Mouse (Mus musculus): ENCODE measurements at regions not wholly inside any gene's neighbourhood (a gene's known extent, or its start where the extent isn't known, plus 50 kb on each side); places are given as distances from the start of the nearest gene placed in this dataset.

GRCm38 (mm10) chr3:124749314-124749713, 168.4 kb upstream of the 1700003H04Rik start:
- Histone ChIP-seq H3K4me3 (ENCODE audit: low read depth, low read length) (no peak overlapping the region), H3K27ac (ENCODE audit: low read depth, low read length) (no peak overlapping the region), H3K36me3 (ENCODE audit: control insufficient read depth, insufficient read depth, low read length) (no peaks in the 10 kb centered on the region), H3K4me1 (ENCODE audit: control insufficient read depth, insufficient read depth, low read length) (no peaks in the 10 kb centered on the region), H3K4me2 (ENCODE audit: low read length) (no peak overlapping the region), H3K9me3 (replicated peaks; ENCODE audit: control insufficient read depth, low read length) (no peaks in the 10 kb centered on the region), H3K9ac (ENCODE audit: low read length) (no peak overlapping the region), H3K27me3 (replicated peaks; ENCODE audit: control insufficient read depth, insufficient read depth, low read length) (no peaks in the 10 kb centered on the region)
- WGBS, result 76% methylated on average over 2 of the region's 2 CpGs
- peak; percentile 57; the same call in 1 of the 2 replicates for ATAC-seq
- peak; percentile 32 for DNase-seq (ENCODE audit: low spot score)

- Histone ChIP-seq H3K4me1 (ENCODE audit: control insufficient read depth, insufficient read depth, low read length) (no peaks in the 10 kb centered on the region), H3K27me3 (replicated peaks; ENCODE audit: control insufficient read depth, insufficient read depth, low read length) (no peaks in the 10 kb centered on the region), H3K4me3 (ENCODE audit: low read depth, low read length) (no peak overlapping the region), H3K4me2 (ENCODE audit: low read length) (no peak overlapping the region), H3K27ac (ENCODE audit: low read depth, low read length) (no peak overlapping the region), H3K9ac (ENCODE audit: low read length) (no peak overlapping the region), H3K36me3 (ENCODE audit: control insufficient read depth, insufficient read depth, low read length) (no peaks in the 10 kb centered on the region), H3K9me3 (replicated peaks; ENCODE audit: control insufficient read depth, low read length) (no peaks in the 10 kb centered on the region)
- DNase-seq (ENCODE audit: low spot score) (no peak), ATAC-seq (no peak)
- WGBS, result 92% methylated on average over 5 of the region's 5 CpGs
Measured at GRCm38 (mm10) chr3:124728281-124728680, 147.4 kb upstream of the 1700003H04Rik start.

DNA sequence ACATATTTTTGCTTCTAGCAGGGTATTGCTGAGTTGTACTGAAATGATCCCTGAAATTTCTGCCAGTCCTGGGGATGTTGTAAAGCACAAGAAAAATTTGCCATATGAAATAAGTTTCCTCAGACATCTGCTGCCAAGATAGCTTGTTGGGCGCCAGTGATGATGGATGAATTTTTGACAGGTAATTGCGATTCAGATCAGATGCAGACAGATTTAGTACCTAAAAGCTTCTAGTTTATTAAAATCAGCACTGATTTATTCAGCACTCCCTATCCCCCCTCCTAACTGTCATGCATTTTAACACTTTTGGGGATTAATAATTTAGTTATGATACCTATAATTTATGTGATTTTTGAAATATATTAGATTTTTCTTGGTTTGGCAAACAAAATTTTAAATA, 131.3 kb upstream of the 1700003H04Rik start:
- whole genome bisulfite sequencing, result 80% methylated on average over 2 of the region's 2 CpGs
- Histone ChIP-seq H3K4me3 (ENCODE audit: low read depth, low read length) (no peak overlapping the region), H3K4me1 (ENCODE audit: control insufficient read depth, insufficient read depth, low read length) (no peaks in the 10 kb centered on the region), H3K27ac (ENCODE audit: low read depth, low read length) (no peak overlapping the region), H3K9ac (ENCODE audit: low read length) (no peak overlapping the region), H3K4me2 (ENCODE audit: low read length) (no peak overlapping the region), H3K9me3 (replicated peaks; ENCODE audit: control insufficient read depth, low read length) (no peaks in the 10 kb centered on the region), H3K36me3 (ENCODE audit: control insufficient read depth, insufficient read depth, low read length) (no peaks in the 10 kb centered on the region), H3K27me3 (replicated peaks; ENCODE audit: control insufficient read depth, insufficient read depth, low read length) (no peaks in the 10 kb centered on the region)
- DNase-seq (ENCODE audit: low spot score) (peak; percentile 28), ATAC-seq (no peak)

DNA sequence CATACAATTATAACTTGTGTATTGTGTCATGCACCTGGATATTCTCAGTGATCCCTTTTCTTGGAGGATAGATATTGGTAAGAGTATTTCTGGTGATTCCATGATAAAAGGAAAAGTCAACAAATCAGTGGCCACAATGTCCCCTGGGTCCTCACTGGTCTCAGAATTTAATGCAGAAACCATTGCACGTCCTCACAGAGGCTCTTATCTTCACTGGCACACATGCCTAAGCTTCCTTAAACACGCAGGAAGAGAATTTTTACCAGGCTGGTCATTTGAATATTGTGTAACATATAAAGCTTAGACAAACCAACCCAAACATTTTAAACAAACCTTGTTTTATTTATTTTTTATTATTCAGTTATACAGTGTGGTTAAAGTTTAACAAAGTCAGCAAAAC, 92.7 kb upstream of the 1700003H04Rik start:
- WGBS, result 85% methylated on average over 2 of the region's 2 CpGs
- H3K4me2 ChIP-seq (ENCODE audit: low read length), result no peak overlapping the region
- H3K9me3 ChIP-seq (replicated peaks; ENCODE audit: control insufficient read depth, low read length), result no peaks in the 10 kb centered on the region
- no peaks in the 10 kb centered on the region for H3K36me3 ChIP-seq (ENCODE audit: control insufficient read depth, insufficient read depth, low read length)
- no peak overlapping the region for H3K4me3 ChIP-seq (ENCODE audit: low read depth, low read length)
- DNase-seq (ENCODE audit: low spot score), result no peak
- H3K9ac ChIP-seq (ENCODE audit: low read length), result no peak overlapping the region
- no peaks in the 10 kb centered on the region for H3K4me1 ChIP-seq (ENCODE audit: control insufficient read depth, insufficient read depth, low read length)
- H3K27ac ChIP-seq (ENCODE audit: low read depth, low read length), result no peak overlapping the region
- no peak for ATAC-seq
- H3K27me3 ChIP-seq (replicated peaks; ENCODE audit: control insufficient read depth, insufficient read depth, low read length), result no peaks in the 10 kb centered on the region

DNA sequence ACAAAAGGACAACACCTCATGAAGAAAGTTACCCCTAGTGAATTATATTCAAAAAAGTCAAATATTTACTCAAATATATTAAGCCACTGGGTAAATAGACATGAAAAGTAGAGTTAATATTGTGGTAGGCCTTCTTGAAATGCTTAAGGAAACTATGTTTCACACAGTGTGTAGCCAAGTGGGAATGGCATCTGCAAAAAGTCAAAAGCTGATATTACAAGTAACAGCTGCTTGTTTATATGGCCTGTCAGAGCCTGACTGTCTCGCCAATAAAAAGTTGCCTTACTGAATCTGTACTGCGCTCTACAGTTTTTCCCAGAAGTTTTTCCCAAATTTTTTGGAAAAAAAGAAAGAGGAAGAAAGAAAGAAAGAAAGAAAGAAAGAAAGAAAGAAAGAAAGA, 77.3 kb upstream of the 1700003H04Rik start:
- WGBS, result 91% methylated on average over 2 of the region's 2 CpGs
- DNase-seq (ENCODE audit: low spot score), result no peak

DNA sequence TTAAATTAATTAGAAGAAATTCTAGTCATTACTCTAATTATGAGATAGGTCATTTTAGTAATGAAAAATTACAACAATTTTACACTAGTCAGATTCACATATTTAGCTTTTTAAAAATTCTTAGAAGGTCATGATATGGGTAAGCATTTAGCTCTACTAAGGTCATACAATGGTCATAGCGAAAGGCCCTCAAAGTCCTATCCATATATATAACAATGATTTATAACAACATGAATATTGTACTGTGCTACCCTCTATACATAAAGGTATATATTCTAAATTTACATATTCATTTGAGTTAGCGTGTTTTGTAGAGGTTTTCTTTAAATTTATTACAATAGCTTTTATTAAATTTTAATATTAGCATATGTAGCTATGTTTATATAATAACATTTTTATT, 52.5 kb upstream of the 1700003H04Rik start:
- Histone ChIP-seq H3K27me3 (replicated peaks; ENCODE audit: control insufficient read depth, insufficient read depth, low read length) (no peaks in the 10 kb centered on the region), H3K36me3 (ENCODE audit: control insufficient read depth, insufficient read depth, low read length) (no peaks in the 10 kb centered on the region), H3K9me3 (replicated peaks; ENCODE audit: control insufficient read depth, low read length) (no peaks in the 10 kb centered on the region), H3K27ac (ENCODE audit: low read depth, low read length) (no peak overlapping the region), H3K4me1 (ENCODE audit: control insufficient read depth, insufficient read depth, low read length) (no peaks in the 10 kb centered on the region), H3K4me3 (ENCODE audit: low read depth, low read length) (no peak overlapping the region), H3K4me2 (ENCODE audit: low read length) (no peak overlapping the region), H3K9ac (ENCODE audit: low read length) (no peak overlapping the region)
- DNase-seq (ENCODE audit: low spot score) (no peak), ATAC-seq (no peak)
- WGBS, result 94% methylated on average over 2 of the region's 2 CpGs

More for the DNA sequence above, 77.3 kb upstream of the 1700003H04Rik start:
- Histone ChIP-seq H3K27ac (ENCODE audit: low read depth, low read length) (no peak overlapping the region), H3K36me3 (ENCODE audit: control insufficient read depth, insufficient read depth, low read length) (no peaks in the 10 kb centered on the region), H3K4me2 (ENCODE audit: low read length) (no peak overlapping the region), H3K4me3 (ENCODE audit: low read depth, low read length) (no peak overlapping the region), H3K9ac (ENCODE audit: low read length) (no peak overlapping the region), H3K4me1 (ENCODE audit: control insufficient read depth, insufficient read depth, low read length) (no peaks in the 10 kb centered on the region), H3K9me3 (replicated peaks; ENCODE audit: control insufficient read depth, low read length) (no peaks in the 10 kb centered on the region), H3K27me3 (replicated peaks; ENCODE audit: control insufficient read depth, insufficient read depth, low read length) (no peaks in the 10 kb centered on the region)
- ATAC-seq, result no peak

Measured in forebrain, embryonic 14.5 days (tissue).